Mouse (Mus musculus) spleen, postnatal 10 days (tissue): ENCODE results near the gene 2210016L21Rik.

Experiments
- DNase-seq, 2 experiments: peaks; one replicate each; pipeline ENCODE4 v3.0.0; 2021 to 2022; ENCODE audit warnings: low spot score in 2 of 2

The 2210016L21Rik gene

GRCm38 (mm10) chr5:114942766-114943130 lies 790 bp downstream of the 2210016L21Rik start:
- DNase-seq: no peak

- no peak for DNase-seq
These were observed 3.1 kb downstream of the 2210016L21Rik start for GRCm38 (mm10) chr5:114945072-114945471.

- DNase-seq: no peak
These were observed 6.9 kb downstream of the 2210016L21Rik start for GRCm38 (mm10) chr5:114948891-114949290.

- DNase-seq: no peak
These were observed 7.4 kb downstream of the 2210016L21Rik start for GRCm38 (mm10) chr5:114949316-114949715.

GRCm38 (mm10) chr5:114949812-114950211 lies 7.9 kb downstream of the 2210016L21Rik start:
- DNase-seq: no peak

- DNase-seq: no peak
These were observed 8.7 kb downstream of the 2210016L21Rik start for GRCm38 (mm10) chr5:114950669-114951068.

GRCm38 (mm10) chr5:114951279-114951880 lies 9.4 kb downstream of the 2210016L21Rik start:
- DNase-seq: no peak

GRCm38 (mm10) chr5:114953326-114953725 lies 11.4 kb downstream of the 2210016L21Rik start:
- DNase-seq: no peak

- DNase-seq: no peak
These were observed 16.1 kb downstream of the 2210016L21Rik start for GRCm38 (mm10) chr5:114958069-114958468.

- DNase-seq: no peak
These were observed 19.8 kb downstream of the 2210016L21Rik start for GRCm38 (mm10) chr5:114961590-114962360.

GRCm38 (mm10) chr5:114964315-114964966 lies 22.5 kb downstream of the 2210016L21Rik start:
- no peak for DNase-seq

- DNase-seq: no peak
These were observed 23.3 kb downstream of the 2210016L21Rik start for GRCm38 (mm10) chr5:114964967-114965898.

GRCm38 (mm10) chr5:114967523-114968268 lies 25.7 kb downstream of the 2210016L21Rik start:
- no peak for DNase-seq

- no peak for DNase-seq
These were observed 26.7 kb downstream of the 2210016L21Rik start for GRCm38 (mm10) chr5:114968651-114969050.

GRCm38 (mm10) chr5:114969064-114969463 lies 27.1 kb downstream of the 2210016L21Rik start:
- DNase-seq: no peak

GRCm38 (mm10) chr5:114969609-114970215 lies 27.8 kb downstream of the 2210016L21Rik start:
- no peak for DNase-seq

- DNase-seq: no peak
These were observed 28.9 kb downstream of the 2210016L21Rik start, which contains the start of gene Hnf1a for GRCm38 (mm10) chr5:114970824-114971227. Gene Hnf1a, minus strand, starts transcription at chr5:114971094.

- no peak for DNase-seq
These were observed 30.2 kb downstream of the 2210016L21Rik start for GRCm38 (mm10) chr5:114972201-114972600.

GRCm38 (mm10) chr5:114973131-114973530 lies 31.2 kb downstream of the 2210016L21Rik start:
- DNase-seq: no peak

- DNase-seq: no peak
These were observed 35.0 kb downstream of the 2210016L21Rik start for GRCm38 (mm10) chr5:114976935-114977334.
